Mouse (Mus musculus) neural tube, embryonic 13.5 days (tissue): ENCODE results near the gene Defa32. TPM values are rescaled to one million over a fixed set of nuclear protein-coding genes. Genes with fewer than 3 reads are reported as not detected.
"Not testable (repeated sequence)": the region's sequence is repeated elsewhere in the genome, so short reads cannot be mapped to it uniquely, and the experiment has no call there.

Source experiments
- ATAC-seq: fragments of 200-750 bp; cut with Nextera tagmentation; 2 replicates; pipeline ENCODE4 v1.8.0; 2017; ENCODE audit warnings: low read depth, mild to moderate bottlenecking, moderate TSS enrichment, moderate library complexity
- H3K27ac ChIP-seq: fragments of 300-500 bp; sonication (generic); replicated peaks from 2 replicates; pipeline ENCODE4 v1.5.1; 2015; ENCODE audit warnings: moderate library complexity, mild to moderate bottlenecking, inconsistent platforms
- H3K27me3 ChIP-seq: fragments of 300-500 bp; sonication (generic); 2 replicates; pipeline ENCODE4 v1.6.1; 2015; ENCODE audit warnings: mild to moderate bottlenecking, inconsistent platforms
- H3K36me3 ChIP-seq: fragments of 300-500 bp; sonication (generic); 2 replicates; pipeline ENCODE4 v1.6.1; 2015; ENCODE audit warnings: mild to moderate bottlenecking, inconsistent platforms
- H3K4me1 ChIP-seq: fragments of 300-500 bp; sonication (generic); replicated peaks from 2 replicates; pipeline ENCODE4 v1.6.1; 2015; ENCODE audit warnings: inconsistent platforms
- H3K4me2 ChIP-seq: fragments of 300-500 bp; sonication (generic); 2 replicates; pipeline ENCODE4 v1.6.1; 2015; ENCODE audit warnings: inconsistent platforms, mild to moderate bottlenecking, moderate library complexity
- H3K4me3 ChIP-seq: fragments of 300-500 bp; sonication (generic); 2 replicates; pipeline ENCODE4 v1.5.1; 2015; ENCODE audit warnings: mild to moderate bottlenecking, inconsistent platforms
- H3K9ac ChIP-seq: fragments of 300-500 bp; sonication (generic); 2 replicates; pipeline ENCODE4 v1.6.1; 2015; ENCODE audit warnings: moderate library complexity, mild to moderate bottlenecking, inconsistent platforms
- H3K9me3 ChIP-seq: fragments of 300-500 bp; sonication (generic); 2 replicates; pipeline ENCODE4 v1.6.1; 2016; ENCODE audit warnings: inconsistent platforms
- WGBS: fragments of 180-500 bp; shearing (Covaris S2); methylation state at CpG from one replicate; pipeline ENCODE4 v1.1.7; 2015; 5-methylcytosine and 5-hydroxymethylcytosine counted together
- polyA plus RNA-seq: library from polyadenylated mRNA; unstranded; fragments of >200 nt; fragmentation: Nextera tagmentation; extraction: Ambion mirVana; gene quantifications from 2 replicates; pipeline ENCODE4 v1.2.1, GENCODE M21; 2015

Defa32 gene
- polyA plus RNA-seq, result not detected in 2 replicates

GRCm38 (mm10) chr8:21528732-21529131, at the start of gene Defa32:
TSS of gene Defa32 (plus strand) at chr8:21529032.
- not testable (repeated sequence) for ATAC-seq, H3K4me2 ChIP-seq, H3K9ac ChIP-seq, H3K27ac ChIP-seq, H3K27me3 ChIP-seq, H3K9me3 ChIP-seq, H3K4me1 ChIP-seq, H3K4me3 ChIP-seq, H3K36me3 ChIP-seq
- WGBS, result no CpG with 5 or more reads among the region's 2 CpGs

DNA sequence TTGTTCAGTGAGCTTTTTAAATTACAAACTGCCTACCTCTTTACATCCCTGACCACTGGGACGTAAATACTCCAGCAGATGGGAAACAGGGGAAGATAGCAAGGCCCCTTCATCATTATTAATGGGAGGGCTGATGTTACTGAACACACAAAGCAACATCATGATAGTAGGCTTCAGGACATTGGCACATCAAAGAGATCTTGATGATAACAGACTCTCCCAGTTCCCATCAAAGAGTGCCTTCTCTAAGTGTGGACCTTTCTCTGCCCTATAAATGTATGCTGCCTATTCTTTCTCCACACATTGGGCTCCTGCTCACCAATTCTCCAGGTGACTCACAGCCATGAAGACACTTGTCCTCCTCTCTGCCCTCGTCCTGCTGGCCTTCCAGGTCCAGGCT, 19.9 kb upstream of the Defa32 start, which contains the start of gene Defa20:
Gene Defa20, plus strand, starts transcription at position 301 of the 400 bp plus-strand sequence.
- no CpG with 5 or more reads among the region's 2 CpGs for WGBS
- not testable (repeated sequence) for H3K27ac ChIP-seq, H3K9me3 ChIP-seq, H3K4me3 ChIP-seq, H3K27me3 ChIP-seq, H3K9ac ChIP-seq, H3K4me1 ChIP-seq, H3K4me2 ChIP-seq, ATAC-seq, H3K36me3 ChIP-seq

DNA sequence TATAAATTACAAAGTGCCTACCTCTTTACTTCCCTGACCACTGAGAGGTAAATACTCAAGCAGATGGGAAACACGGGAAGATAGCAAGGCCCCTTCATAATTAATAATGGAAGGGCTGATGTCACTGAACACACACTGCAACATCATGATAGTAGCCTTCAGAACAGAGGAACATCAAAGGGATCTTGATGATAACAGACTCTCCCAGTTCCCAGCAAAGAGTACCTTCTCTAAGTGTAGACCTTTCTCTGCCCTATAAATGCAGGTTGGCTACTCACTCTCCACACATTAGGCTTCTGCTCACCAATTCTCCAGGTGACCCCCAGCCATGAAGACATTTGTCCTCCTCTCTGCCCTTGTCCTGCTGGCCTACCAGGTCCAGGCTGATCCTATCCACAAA, 36.3 kb downstream of the Defa32 start, which contains the start of gene Defa37:
Gene Defa37, plus strand, starts transcription at position 301 of the 400 bp plus-strand sequence.
- not testable (repeated sequence) for H3K9ac ChIP-seq
- WGBS, result no CpG with 5 or more reads among the region's 1 CpGs

More for the DNA sequence above, 36.3 kb downstream of the Defa32 start, which contains the start of gene Defa37:
- H3K27ac ChIP-seq, H3K4me2 ChIP-seq, H3K4me1 ChIP-seq, H3K36me3 ChIP-seq, ATAC-seq, H3K4me3 ChIP-seq, H3K9me3 ChIP-seq, H3K27me3 ChIP-seq: not testable (repeated sequence)

Other genes starting within 250 kb of the Defa32 start
- gene Defa27, start 213.5 kb upstream of the Defa32 start, polyA plus RNA-seq, result not detected in 2 replicates
- gene Defa29, start 202.0 kb upstream of the Defa32 start, polyA plus RNA-seq, result not detected in 2 replicates
- not detected in 2 replicates for gene Defa2, start 150.5 kb upstream of the Defa32 start, polyA plus RNA-seq
- gene Defa33, start 137.2 kb upstream of the Defa32 start, polyA plus RNA-seq, result not detected in 2 replicates
- gene Defa36, start 101.6 kb upstream of the Defa32 start, polyA plus RNA-seq, result not detected in 2 replicates
- gene Gm7849, start 72.5 kb upstream of the Defa32 start, polyA plus RNA-seq, result not detected in 2 replicates
- not detected in 2 replicates for gene Defa20, start 19.8 kb upstream of the Defa32 start, polyA plus RNA-seq
- not detected in 2 replicates for gene Defa37, start 36.4 kb downstream of the Defa32 start, polyA plus RNA-seq
- gene Defa28, start 54.0 kb downstream of the Defa32 start, polyA plus RNA-seq, result not detected in 2 replicates
- not detected in 2 replicates for gene Gm7861, start 65.5 kb downstream of the Defa32 start, polyA plus RNA-seq
- gene Defa26, start 89.2 kb downstream of the Defa32 start, polyA plus RNA-seq, result not detected in 2 replicates
- gene Defa17, start 126.7 kb downstream of the Defa32 start, polyA plus RNA-seq, result not detected in 2 replicates
- gene Defa34, start 136.8 kb downstream of the Defa32 start, polyA plus RNA-seq, result not detected in 2 replicates
- not detected in 2 replicates for gene AY761184, start 174.6 kb downstream of the Defa32 start, polyA plus RNA-seq
- not detected in 2 replicates for gene Defa24, start 205.5 kb downstream of the Defa32 start, polyA plus RNA-seq